Mouse (Mus musculus) left cerebral cortex, postnatal 14 days (tissue): ENCODE measurements around the gene Sh3pxd2a. TPM values are rescaled to one million over a fixed set of nuclear protein-coding genes. Genes with fewer than 3 reads are reported as not detected.

ENCODE experiments used
- DNase-seq, 2 experiments: peaks; one replicate each; pipeline ENCODE4 v3.0.0; 2021 to 2022; ENCODE audit warnings: low spot score in 2 of 2, mixed read lengths in 1 of 2
- intact Hi-C: fragments of 180-260 bp; cut with DNase I; formaldehyde crosslinking; loops from one replicate; pipeline ENCODE4 v1.15.1; 2025
- total RNA-seq, 2 experiments: library from RNA; stranded (reverse); gene quantifications; 2 replicates each; pipeline ENCODE4 v1.2.3; 2021

The Sh3pxd2a gene
- total RNA-seq, 2 experiments from 2014 or later = 30.9 TPM

DNA sequence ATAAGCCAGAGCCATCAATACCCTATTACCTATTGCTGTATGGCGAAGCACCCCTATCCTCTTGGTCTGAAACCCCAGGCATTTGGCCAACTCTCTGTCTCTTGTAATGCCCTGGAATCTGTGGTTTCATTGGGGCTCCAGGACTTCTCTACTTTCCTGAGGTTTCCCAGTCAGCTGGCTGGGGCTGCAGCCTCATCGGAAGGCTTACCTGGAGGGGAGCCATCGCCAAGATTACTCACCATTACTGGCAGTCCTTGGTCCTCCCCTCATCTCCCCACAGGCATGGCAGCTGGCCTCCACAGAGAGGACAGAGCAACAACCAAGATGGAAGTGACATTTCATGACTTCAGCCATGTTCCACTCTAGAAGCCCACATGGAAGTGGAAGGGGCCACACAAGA is 231.1 kb downstream of the Sh3pxd2a start:
- intact Hi-C loops = no loop called here
- no peak for DNase-seq

DNA sequence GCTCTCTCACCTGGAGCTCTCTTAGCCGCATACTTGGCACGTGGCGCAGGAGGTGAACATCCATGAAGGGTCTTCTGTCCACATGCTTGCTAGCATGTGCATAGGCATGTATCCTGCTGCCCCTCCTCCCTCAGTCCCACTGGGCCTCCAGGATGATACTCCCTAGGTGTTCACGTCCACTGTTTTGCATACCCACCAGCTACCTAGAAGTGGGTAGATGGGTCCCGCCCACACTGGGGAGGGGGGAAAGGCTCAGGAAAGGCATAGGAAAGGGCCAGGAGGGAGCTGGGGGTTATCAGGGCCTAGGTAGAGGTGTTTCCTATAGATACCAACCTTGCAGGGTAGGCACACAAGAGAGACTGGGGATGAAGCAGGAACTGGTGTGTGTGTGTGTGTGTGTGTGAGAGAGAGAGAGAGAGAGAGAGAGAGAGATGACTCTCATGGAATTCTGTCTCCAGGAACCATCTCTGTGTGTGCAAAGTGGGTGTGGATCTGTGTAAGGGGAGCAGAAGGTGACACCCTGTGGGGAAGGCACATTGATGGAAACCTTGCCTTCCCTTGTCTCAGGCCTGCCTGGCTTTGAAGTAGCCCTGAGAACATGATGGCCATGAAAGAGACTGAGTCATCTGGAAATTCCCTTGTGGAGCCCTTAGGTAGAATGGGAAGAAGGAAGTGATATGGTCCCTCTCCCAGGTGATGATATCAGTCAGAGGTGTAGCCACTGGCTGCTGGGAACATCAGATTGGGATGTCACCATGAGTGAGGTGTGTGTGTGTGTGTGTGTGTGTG is 231.9 kb downstream of the Sh3pxd2a start:
- intact Hi-C loops = no loop called here
- no peak for DNase-seq

DNA sequence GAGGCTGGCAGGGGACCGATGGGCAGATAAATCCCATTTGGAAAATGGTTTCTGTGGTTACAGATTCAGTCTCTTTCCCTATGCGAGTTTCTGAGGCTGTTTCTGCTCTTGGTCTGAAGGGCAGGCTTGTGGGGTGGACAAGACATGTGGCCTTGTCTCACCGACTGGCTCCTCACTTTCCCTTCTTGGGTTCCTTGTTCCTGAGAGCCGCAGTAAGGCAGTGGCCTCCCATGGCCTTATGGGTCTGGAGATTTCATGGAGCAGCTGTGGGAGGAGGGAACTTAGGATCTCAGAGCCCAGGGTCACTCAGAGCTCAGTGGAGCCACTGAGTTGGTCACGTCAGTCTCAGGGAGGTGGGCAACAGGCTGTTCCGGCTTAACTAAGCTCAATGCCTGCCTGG is 232.8 kb downstream of the Sh3pxd2a start:
- intact Hi-C loops = no loop called here

GRCm38 (mm10) chr19:47230682-47231081 is 233.5 kb downstream of the Sh3pxd2a start:
- intact Hi-C loops = no loop called here
- no peak for DNase-seq

More for the DNA sequence above, 232.8 kb downstream of the Sh3pxd2a start:
- DNase-seq = no peak

DNA sequence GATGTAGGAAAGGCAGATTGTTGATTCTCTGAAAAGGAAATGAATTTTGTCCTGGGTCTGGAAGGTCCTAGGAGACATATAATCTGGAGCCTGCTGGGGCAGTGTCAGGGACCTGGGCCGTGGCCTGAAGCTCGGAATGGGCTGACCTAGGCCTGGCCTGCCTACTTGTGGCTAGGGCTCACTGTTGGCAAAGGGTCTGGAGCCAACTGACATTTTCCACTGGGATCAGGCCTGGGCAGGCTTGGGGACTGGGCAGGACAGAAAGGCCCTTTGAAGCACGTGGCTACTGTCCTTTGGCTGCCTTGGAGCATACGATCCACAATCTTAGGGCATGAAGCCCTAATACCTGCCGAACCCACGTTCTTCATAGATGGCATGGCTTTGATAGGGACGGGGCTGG is 234.1 kb downstream of the Sh3pxd2a start:
- DNase-seq = no peak
- intact Hi-C loops = no loop called here

DNA sequence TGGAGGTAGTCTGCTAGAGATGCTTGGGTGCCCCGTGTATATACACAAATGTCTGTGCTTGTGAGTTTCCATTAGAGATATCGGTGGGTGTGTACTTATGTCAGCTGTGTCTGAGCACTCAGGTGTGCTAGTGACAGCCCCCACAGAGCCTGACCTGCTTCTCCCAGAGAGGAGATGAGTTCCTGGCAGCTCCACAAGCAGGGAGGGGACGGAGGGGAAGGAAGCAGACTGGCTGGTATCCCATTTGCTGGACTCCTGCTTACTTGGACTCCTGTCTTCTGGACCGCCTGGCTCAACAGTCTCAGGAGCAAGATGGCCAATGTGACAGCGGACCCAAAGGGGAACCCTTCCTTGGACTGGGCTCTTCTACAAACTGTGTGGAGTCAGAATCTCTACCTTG is 234.7 kb downstream of the Sh3pxd2a start:
- no peak for DNase-seq
- intact Hi-C loops = no loop called here

DNA sequence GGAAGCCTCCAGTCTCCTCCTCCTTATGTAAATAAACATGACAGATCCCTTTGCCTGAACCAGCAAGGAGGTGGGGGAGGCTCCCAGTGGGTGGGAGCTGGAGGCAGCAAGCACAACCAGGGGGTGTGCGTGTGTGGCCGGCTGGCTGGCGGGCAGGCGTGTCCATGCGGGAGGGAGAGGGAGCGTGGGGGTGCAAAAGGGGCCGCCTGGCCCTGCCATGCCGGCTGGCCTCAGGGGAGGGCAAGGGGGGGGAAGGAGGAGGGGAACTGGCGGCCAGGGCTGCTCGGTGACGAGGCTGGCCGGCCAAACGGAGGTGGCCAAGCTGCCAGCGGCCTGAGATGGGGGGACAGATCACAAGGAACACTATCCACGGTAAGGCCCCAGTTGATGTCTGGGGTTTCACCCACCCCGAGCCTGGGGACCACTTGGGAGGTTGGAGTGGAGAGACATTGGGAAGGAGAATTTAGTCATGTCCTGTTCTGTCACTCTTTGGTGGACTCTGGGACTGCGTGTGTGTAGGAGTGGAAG is 235.4 kb downstream of the Sh3pxd2a start:
- intact Hi-C loops = no loop called here
- DNase-seq = peak; percentile 57 to 69

DNA sequence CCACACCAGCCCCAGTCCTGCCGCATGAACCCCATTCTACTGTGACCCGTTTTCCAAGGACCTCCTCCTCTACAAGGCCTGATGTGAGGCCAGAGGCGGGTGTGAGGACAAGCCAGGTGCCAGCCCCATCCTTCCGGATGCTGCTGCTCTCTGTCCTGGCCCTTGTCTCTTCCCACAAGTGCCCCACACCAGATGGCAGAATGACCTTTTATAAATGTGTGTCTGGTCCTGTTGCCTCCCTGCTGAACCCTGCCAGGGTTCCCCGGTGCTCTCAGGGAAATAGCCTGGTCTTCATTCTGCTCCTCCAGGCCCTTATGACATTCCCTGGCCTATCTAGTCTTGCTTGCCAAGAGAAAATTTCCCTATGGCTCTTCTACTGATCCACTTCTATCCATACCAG is 238.4 kb downstream of the Sh3pxd2a start:
- intact Hi-C loops = no loop called here

DNA sequence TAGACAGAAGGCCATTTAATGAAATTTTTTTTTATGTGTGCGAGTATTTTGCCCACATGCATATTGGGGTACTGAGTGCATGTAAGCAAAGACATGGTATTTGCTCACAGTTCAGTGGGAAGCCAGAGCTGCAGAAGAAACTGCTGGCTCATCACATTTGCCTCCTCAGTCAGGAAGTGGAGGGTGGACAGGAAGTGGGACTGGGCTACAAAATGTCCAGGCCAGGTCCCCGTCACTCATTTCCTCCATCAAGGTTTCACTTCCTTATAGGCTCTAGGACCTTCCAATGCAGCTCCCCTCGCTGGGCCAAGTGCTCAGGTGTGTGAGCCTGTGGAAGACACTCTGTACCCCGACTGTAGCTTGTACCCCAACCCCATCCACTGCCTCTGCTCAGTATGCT is 239.5 kb downstream of the Sh3pxd2a start:
- peak; percentile 19 to 42 for DNase-seq
- intact Hi-C loops = no loop called here

More for the DNA sequence above, 238.4 kb downstream of the Sh3pxd2a start:
- DNase-seq = no peak

DNA sequence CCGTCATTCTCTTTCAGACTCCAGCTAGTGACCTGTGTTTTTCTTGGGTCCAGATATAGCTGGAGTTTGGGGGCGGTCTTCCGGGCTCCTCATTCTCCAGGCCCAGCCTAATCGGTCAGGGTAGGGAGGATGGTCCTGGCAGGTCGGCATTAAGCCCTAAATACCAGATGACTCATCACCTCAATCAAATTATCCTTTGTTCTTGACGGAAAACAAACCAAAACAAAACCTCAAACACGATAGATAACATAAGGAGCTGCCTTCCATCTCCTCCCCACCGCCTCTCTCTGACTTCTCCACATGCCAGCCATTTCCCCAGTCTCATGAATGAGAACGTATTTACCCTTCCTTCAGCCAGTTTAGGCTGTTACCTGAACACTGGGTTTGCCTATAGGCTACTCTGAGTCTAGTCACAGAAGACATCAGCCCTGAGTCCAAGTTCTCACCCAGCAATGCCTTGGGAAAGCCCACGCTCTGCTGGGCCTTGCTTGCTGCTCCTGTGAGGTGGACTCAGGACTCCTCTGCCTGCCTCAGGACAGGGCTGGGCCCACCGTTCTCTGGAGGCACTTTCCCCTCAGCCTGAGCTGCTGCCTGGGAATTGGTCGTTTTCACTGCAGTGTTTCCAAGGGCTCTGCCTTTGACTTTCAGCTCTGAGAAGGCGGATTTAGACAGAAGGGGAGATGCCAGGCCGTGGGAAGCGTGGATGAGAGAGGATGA is 241.2 kb downstream of the Sh3pxd2a start:
- intact Hi-C loops = no loop called here

GRCm38 (mm10) chr19:47222154-47222840 is 241.9 kb downstream of the Sh3pxd2a start:
- intact Hi-C loops = no loop called here
- DNase-seq = peak; percentile 22 to 31

More for the DNA sequence above, 241.2 kb downstream of the Sh3pxd2a start:
- DNase-seq = no peak

GRCm38 (mm10) chr19:47221500-47222153 is 242.6 kb downstream of the Sh3pxd2a start:
- intact Hi-C loops = no loop called here
- DNase-seq = no peak

DNA sequence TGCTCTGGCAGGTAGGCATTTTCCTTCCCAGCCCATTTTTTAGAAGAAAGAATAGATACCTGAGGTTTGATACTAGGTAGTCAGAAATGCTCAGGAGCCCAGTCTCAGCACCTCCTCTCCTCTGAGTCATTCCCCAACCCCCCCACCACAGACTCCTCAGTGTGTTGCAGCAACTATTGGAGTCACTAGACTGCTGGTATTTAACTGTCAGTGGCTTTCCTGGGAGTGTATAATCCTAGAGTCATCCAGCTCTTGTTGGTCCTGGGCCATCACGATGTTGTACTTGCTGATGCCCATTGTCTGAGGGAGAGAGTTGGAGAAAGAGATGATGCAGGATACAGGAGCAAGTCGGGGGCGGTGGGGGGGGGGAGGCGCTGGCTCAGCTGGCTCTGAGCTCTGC is 243.2 kb downstream of the Sh3pxd2a start:
- no peak for DNase-seq
- intact Hi-C loops = no loop called here

- no peak for DNase-seq
- intact Hi-C loops = no loop called here
Measured at GRCm38 (mm10) chr19:47220232-47220631, 244.0 kb downstream of the Sh3pxd2a start.

- intact Hi-C loops = no loop called here
- DNase-seq = no peak
Measured at GRCm38 (mm10) chr19:47219622-47220021, 244.6 kb downstream of the Sh3pxd2a start.

DNA sequence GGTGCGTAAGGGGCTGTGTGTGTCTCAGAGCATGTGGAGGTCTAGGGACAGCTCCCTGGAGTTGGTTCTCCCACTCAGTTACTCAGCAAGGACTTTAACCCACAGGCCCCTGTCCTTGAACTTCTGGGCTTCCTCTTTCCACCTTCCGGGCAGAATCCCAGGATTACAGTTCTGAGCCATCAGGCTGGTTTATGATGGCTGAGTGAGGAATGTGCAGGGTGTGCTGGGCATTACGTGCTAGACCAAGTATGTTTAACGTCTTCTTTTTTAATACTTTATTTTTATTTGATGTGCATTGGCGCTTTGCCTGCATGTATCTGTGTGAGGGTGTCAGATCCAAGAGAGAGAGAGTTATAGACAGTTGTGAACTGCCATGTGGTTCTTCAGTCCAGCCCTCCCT is 247.4 kb downstream of the Sh3pxd2a start:
- DNase-seq = no peak
- intact Hi-C loops = no loop called here

DNA sequence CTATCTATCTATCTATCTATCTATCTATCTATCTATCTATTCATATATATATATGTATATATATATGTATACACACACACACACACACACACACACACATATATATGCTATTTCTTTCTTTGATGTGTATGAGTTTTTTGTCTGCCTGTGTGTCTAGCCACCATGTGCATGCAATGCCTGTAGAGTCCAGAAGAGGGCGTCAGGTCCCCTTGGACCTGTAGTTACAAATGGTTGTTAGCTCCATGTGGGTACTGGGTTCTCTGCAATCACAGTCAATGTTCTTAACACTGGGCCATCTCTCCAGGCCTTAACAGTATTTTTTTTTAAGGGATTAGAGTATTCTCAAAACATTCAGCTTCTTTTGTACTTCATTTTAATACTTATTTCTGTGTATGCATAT is 250.7 kb downstream of the Sh3pxd2a start:
- intact Hi-C loops = no loop called here

GRCm38 (mm10) chr19:47212401-47212800 is 251.8 kb downstream of the Sh3pxd2a start:
- DNase-seq = no peak
- intact Hi-C loops = no loop called here

More for the DNA sequence above, 250.7 kb downstream of the Sh3pxd2a start:
- DNase-seq = no peak

DNA sequence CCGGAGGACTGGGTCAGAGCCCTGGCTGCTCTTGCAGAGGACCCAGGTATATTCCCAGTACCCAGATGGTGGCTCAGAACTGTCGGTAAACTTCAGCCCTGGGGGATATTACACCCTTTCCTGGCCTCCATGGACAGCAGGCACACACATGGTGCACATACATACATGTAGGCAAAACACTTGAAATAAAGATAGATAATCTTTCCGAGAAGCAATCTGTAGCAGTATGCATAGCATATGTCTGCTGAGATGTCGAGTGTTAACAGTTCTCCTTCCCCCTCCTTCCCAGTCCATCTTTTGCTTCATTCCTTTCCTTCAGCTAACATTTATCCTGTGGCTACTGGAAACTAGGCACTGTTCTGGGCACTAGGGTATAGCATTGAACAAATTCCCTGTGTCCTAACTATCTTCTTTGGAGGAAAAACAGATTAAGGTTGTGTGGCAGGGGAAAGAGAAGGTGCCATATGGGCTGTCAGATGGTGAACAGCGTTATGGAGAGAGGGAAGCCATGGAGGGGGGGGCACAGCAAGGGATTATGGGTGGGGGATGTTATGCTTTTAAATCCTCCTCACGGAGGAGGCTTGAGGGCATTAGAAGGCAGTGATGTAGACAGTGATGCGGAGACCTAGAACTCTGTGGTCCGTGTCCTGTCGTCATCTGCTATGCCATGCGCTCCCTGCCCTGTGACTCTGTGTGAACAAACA is 252.4 kb downstream of the Sh3pxd2a start:
- intact Hi-C loops = no loop called here
- DNase-seq = peak in 1 of 2 experiments; percentile 45
